In the genomic region with DNA sequence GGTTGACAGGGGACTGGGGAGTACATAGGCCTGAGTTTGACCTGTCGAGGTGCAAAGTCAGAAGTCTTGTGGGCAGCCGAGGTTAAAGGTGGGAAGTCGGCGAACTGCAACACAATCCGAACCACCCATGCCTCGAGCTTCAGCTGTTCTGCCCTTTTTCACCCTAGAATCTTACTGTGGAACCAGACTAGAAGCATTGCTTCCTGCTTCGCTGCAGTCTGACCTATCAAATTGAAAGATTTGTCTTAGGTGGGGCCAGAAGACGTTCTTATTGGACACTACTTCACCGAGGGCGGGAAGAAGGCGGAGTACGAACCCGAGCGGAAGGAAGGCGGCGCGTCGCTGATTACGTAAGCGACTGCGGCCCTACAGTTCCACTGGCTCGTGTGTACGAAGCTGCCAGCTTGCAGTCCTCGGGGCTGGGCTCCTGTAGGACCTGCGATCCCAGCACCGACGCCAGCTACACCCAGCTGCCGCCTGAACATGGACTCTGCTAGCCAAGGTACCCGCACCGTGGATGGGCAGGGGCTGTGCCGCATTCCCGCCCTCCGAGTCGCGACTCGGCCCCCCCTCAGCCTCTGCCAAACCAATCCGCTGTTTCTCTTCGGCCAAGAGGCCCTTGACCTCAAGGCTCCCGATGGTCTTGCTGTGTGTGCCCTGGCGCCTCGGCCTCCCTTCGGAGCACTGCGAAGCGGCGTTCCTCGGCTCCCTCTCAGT, we compare ENCODE assay signal across 1 mouse cellular context.
TF ChIP-seq lines count a peak whose summit lies in the region.

A gene (plus strand): TSS at position 312 of the 717 bp plus-strand sequence.

TF ChIP-seq in MEL, 35 proteins besides CTCF, POLR2A, EP300 and RAD21 (continued from another document):
- TF ChIP-seq CHD1 (IDR thresholded peaks at IDR 0.05; ENCODE audit: low read depth, low read length) = no peak
- no peak for TF ChIP-seq GATA1 (IDR thresholded peaks at IDR 0.05; ENCODE audit: low read depth, low read length)
- TF ChIP-seq POLR2AphosphoS5 (IDR thresholded peaks at IDR 0.05; ENCODE audit: borderline replicate concordance, low read depth, low read length) = no peak
- TF ChIP-seq NELFE (IDR thresholded peaks at IDR 0.05; ENCODE audit: low read depth, low read length) = peak; percentile 83
- TF ChIP-seq TAL1 (IDR thresholded peaks at IDR 0.05; ENCODE audit: low read length) = no peak
- TF ChIP-seq MAFK (IDR thresholded peaks at IDR 0.05; ENCODE audit: borderline replicate concordance, low read depth, low read length) = no peak
TF ChIP-seq in MEL: peak in this region for 14.
